Comparison of ENCODE assay signal across 8 mouse cellular contexts in the genomic region with DNA sequence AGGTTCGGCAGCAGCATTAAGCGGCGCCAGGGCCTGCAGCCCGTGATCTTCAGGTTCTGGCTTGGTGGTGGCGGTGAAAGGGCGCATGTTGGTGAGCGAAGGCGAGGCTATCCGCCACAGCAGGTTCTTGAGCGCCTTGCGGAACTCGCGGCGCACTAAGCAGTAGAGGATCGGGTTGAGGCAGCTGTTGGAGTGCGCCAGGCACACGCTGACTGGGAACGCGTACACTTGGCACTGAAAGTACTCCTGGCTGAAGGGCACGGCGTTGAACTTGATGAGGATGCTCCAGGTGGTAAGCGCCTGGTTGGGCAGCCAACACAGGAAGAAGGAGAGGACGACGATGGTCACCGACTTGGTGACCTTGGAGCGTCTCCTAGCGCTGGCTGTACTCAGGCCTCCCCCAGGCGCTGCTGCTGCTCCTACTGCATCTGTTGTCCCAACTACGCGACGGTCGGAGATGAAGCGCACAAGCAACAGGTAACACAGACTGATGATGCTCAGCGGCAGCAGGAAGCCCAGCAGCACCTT. TPM values are rescaled to one million over a fixed set of nuclear protein-coding genes. Genes with fewer than 3 reads are reported as not detected.
DNase-seq lines count a peak whose midpoint lies in the region; ATAC-seq and TF ChIP-seq lines count a peak whose summit lies in the region.
"Had no signal": no experiment of that assay in that cellular context is flagged by ENCODE, and none has a peak within 500 bp of the region (broad histone marks: within the 10 kb centered on the region; RNA-seq: fewer than 3 reads in every experiment).

No protein-coding gene starts in this region.

- H3K27ac ChIP-seq in layer of hippocampus, adult 2 months: no peak overlapping the region
- no peak overlapping the region for H3K27ac ChIP-seq in embryonic facial prominence, embryonic 13.5 days
- no peak overlapping the region for H3K27ac ChIP-seq in hindbrain, embryonic 16.5 days (ENCODE audit: low read depth, low read length)
- no peak overlapping the region for H3K27ac ChIP-seq in neural tube, embryonic 12.5 days
- no peak overlapping the region for H3K27ac ChIP-seq in thymus, adult 2 months (ENCODE audit: control insufficient read depth, insufficient read depth, low read length)
- H3K27ac ChIP-seq: macrophage had no signal

- no peak for TF ChIP-seq POLR2A in thymus, adult 2 months (IDR thresholded peaks at IDR 0.05; ENCODE audit: control insufficient read depth, extremely low read depth, insufficient read depth, low read length, poor library complexity)

- ATAC-seq in embryonic facial prominence, embryonic 13.5 days (ENCODE audit: insufficient number of reproducible peaks, insufficient read depth, low FRiP score, low TSS enrichment, low read depth): no peak
- peak; percentile 44 for ATAC-seq in hindbrain, embryonic 16.5 days
- no peak for ATAC-seq in neural tube, embryonic 12.5 days (ENCODE audit: low FRiP score, low read depth)

- H3K4me1 ChIP-seq in embryonic facial prominence, embryonic 13.5 days: peaks cover 29% of the 10 kb centered on the region
- peaks cover 24% of the 10 kb centered on the region for H3K4me1 ChIP-seq in hindbrain, embryonic 16.5 days (ENCODE audit: control insufficient read depth, insufficient read depth, low read depth, low read length)
- H3K4me1 ChIP-seq in neural tube, embryonic 12.5 days: peaks cover 24% of the 10 kb centered on the region
- no peaks in the 10 kb centered on the region for H3K4me1 ChIP-seq in thymus, adult 2 months (replicated peaks; ENCODE audit: control insufficient read depth, insufficient read depth, low read length)

- H3K36me3 ChIP-seq in embryonic facial prominence, embryonic 13.5 days: no peaks in the 10 kb centered on the region
- no peaks in the 10 kb centered on the region for H3K36me3 ChIP-seq in hindbrain, embryonic 16.5 days (ENCODE audit: control insufficient read depth, insufficient read depth, low read length)
- no peaks in the 10 kb centered on the region for H3K36me3 ChIP-seq in neural tube, embryonic 12.5 days
- no peaks in the 10 kb centered on the region for H3K36me3 ChIP-seq in thymus, adult 2 months (ENCODE audit: control insufficient read depth, insufficient read depth, low read length)

- WGBS in embryonic facial prominence, embryonic 13.5 days: 5% methylated on average over 34 of the region's 34 CpGs
- WGBS in hindbrain, embryonic 16.5 days: 3% methylated on average over 34 of the region's 34 CpGs
- WGBS in neural tube, embryonic 12.5 days: 6% methylated on average over 34 of the region's 34 CpGs
- WGBS in thymus, adult 2 months: 8% methylated on average over 34 of the region's 34 CpGs

- DNase-seq in layer of hippocampus, adult 2 months (ENCODE audit: low spot score in 2 of 2): no peak
- DNase-seq in layer of hippocampus, adult 11-12 months (ENCODE audit: low spot score): no peak
- no peak for DNase-seq in urinary bladder, postnatal 14 days (ENCODE audit: low spot score)
- no peak for DNase-seq in thymus, adult 2 months

- no peak for TF ChIP-seq CTCF in layer of hippocampus, adult 2 months (conservative IDR thresholded peaks at IDR 0.05)
- no peak for TF ChIP-seq CTCF in thymus, adult 2 months (IDR thresholded peaks at IDR 0.05; ENCODE audit: borderline replicate concordance, control insufficient read depth, extremely low read depth, insufficient read depth, low read length, poor library complexity)

- H3K4me2 ChIP-seq in embryonic facial prominence, embryonic 13.5 days: peak overlapping the region; percentile 74
- H3K4me2 ChIP-seq in hindbrain, embryonic 16.5 days (ENCODE audit: low read length): peak overlapping the region; percentile 83
- peak overlapping the region; percentile 70 for H3K4me2 ChIP-seq in neural tube, embryonic 12.5 days (replicated peaks)

- H3K9me3 ChIP-seq in embryonic facial prominence, embryonic 13.5 days: no peaks in the 10 kb centered on the region
- no peaks in the 10 kb centered on the region for H3K9me3 ChIP-seq in hindbrain, embryonic 16.5 days (ENCODE audit: control insufficient read depth, low read length)
- no peaks in the 10 kb centered on the region for H3K9me3 ChIP-seq in neural tube, embryonic 12.5 days

- peak overlapping the region; percentile 44 for H3K9ac ChIP-seq in embryonic facial prominence, embryonic 13.5 days
- peak overlapping the region; percentile 63 for H3K9ac ChIP-seq in hindbrain, embryonic 16.5 days (ENCODE audit: low read depth, low read length)
- H3K9ac ChIP-seq in neural tube, embryonic 12.5 days: no peak overlapping the region

- peak overlapping the region; percentile 36; the same call in 1 of the 2 replicates for H3K4me3 ChIP-seq in layer of hippocampus, adult 2 months
- H3K4me3 ChIP-seq in embryonic facial prominence, embryonic 13.5 days: peak overlapping the region; percentile 42
- H3K4me3 ChIP-seq in hindbrain, embryonic 16.5 days (ENCODE audit: low read length): peak overlapping the region; percentile 49
- peak overlapping the region; percentile 37 for H3K4me3 ChIP-seq in neural tube, embryonic 12.5 days
- H3K4me3 ChIP-seq in thymus, adult 2 months (ENCODE audit: control insufficient read depth, insufficient read depth, low read length): no peak overlapping the region

- peaks cover 55% of the 10 kb centered on the region for H3K27me3 ChIP-seq in embryonic facial prominence, embryonic 13.5 days
- peaks cover 33% of the 10 kb centered on the region for H3K27me3 ChIP-seq in hindbrain, embryonic 16.5 days (replicated peaks; ENCODE audit: control insufficient read depth, insufficient read depth, low read length)
- peaks cover 40% of the 10 kb centered on the region for H3K27me3 ChIP-seq in neural tube, embryonic 12.5 days (replicated peaks)
- no peaks in the 10 kb centered on the region; the same call in 1 of the 2 replicates for H3K27me3 ChIP-seq in thymus, adult 2 months (ENCODE audit: control insufficient read depth, insufficient read depth, low read length)

RNA-seq across cellular contexts. Expression of gene Rxfp3, which starts 1.8 kb away (rescaled TPM):
- total RNA-seq in layer of hippocampus, adult 2 months (2021): 1 to 10 TPM; 5.2 to 5.5 TPM
- polyA plus RNA-seq in embryonic facial prominence, embryonic 13.5 days (2015; fragmentation: Nextera tagmentation; extraction: Ambion mirVana): 2.7 and 3.0 TPM in 2 replicates
- 6.0 and 6.8 TPM in 2 replicates for polyA plus RNA-seq in hindbrain, embryonic 16.5 days (2015; fragmentation: Nextera tagmentation; extraction: Ambion mirVana)
- polyA plus RNA-seq in neural tube, embryonic 12.5 days (2016; fragmentation: Nextera tagmentation; extraction: Ambion mirVana): 1.8 and 2.9 TPM in 2 replicates
- 0.03 and 0.05 TPM in 2 replicates for polyA plus RNA-seq in thymus, adult 2 months (2012; rRNA removed)
- polyA plus RNA-seq: macrophage had no signal

RNA-seq across cellular contexts. Expression of gene Adamts12, which starts 28.6 kb away (rescaled TPM):
- total RNA-seq in layer of hippocampus, adult 2 months (2021): 1 to 10 TPM in 1 of 2 experiments, under 1 TPM in 1; 0.39 to 1.3 TPM
- 6.0 and 6.6 TPM in 2 replicates for polyA plus RNA-seq in embryonic facial prominence, embryonic 13.5 days (2015; fragmentation: Nextera tagmentation; extraction: Ambion mirVana)
- polyA plus RNA-seq in hindbrain, embryonic 16.5 days (2015; fragmentation: Nextera tagmentation; extraction: Ambion mirVana): 1.6 and 2.3 TPM in 2 replicates
- polyA plus RNA-seq in neural tube, embryonic 12.5 days (2016; fragmentation: Nextera tagmentation; extraction: Ambion mirVana): 1.7 and 2.0 TPM in 2 replicates
- 0.29 and 0.35 TPM in 2 replicates for polyA plus RNA-seq in thymus, adult 2 months (2012; rRNA removed)

RNA-seq across cellular contexts. Expression of gene Slc45a2, which starts 35.5 kb away (rescaled TPM):
- not detected for total RNA-seq in layer of hippocampus, adult 2 months (2021)
- 0.72 and 0.81 TPM in 2 replicates for polyA plus RNA-seq in embryonic facial prominence, embryonic 13.5 days (2015; fragmentation: Nextera tagmentation; extraction: Ambion mirVana)
- polyA plus RNA-seq in hindbrain, embryonic 16.5 days (2015; fragmentation: Nextera tagmentation; extraction: Ambion mirVana): 0.14 and 0.24 TPM in 2 replicates
- polyA plus RNA-seq in neural tube, embryonic 12.5 days (2016; fragmentation: Nextera tagmentation; extraction: Ambion mirVana): 0.10 and 0.15 TPM in 2 replicates
- 0.05 TPM in 1 of 2 replicates, not detected in the other for polyA plus RNA-seq in thymus, adult 2 months (2012; rRNA removed)
- polyA plus RNA-seq: macrophage had no signal

RNA-seq across cellular contexts. Expression of gene Amacr, which starts 54.5 kb away (rescaled TPM):
- 10 to 100 TPM; 11.1 to 12.0 TPM for total RNA-seq in layer of hippocampus, adult 2 months (2021)
- polyA plus RNA-seq in embryonic facial prominence, embryonic 13.5 days (2015; fragmentation: Nextera tagmentation; extraction: Ambion mirVana): 18.7 and 23.5 TPM in 2 replicates
- 14.1 and 14.3 TPM in 2 replicates for polyA plus RNA-seq in hindbrain, embryonic 16.5 days (2015; fragmentation: Nextera tagmentation; extraction: Ambion mirVana)
- polyA plus RNA-seq in neural tube, embryonic 12.5 days (2016; fragmentation: Nextera tagmentation; extraction: Ambion mirVana): 14.0 and 14.3 TPM in 2 replicates
- polyA plus RNA-seq in thymus, adult 2 months (2012; rRNA removed): 3.1 and 5.6 TPM in 2 replicates
